Mouse (Mus musculus) CH12.LX (cell line): ENCODE results near the gene Prss2.

ENCODE experiments used
- CTCF ChIP-seq, 2 experiments: IDR thresholded peaks in 1 of 2; conservative IDR thresholded peaks in 1 of 2; 2 replicates each; pipeline ENCODE4 v1.5.1; 2011 to 2012; ENCODE audit warnings: low read depth in 2 of 2, low read length in 2 of 2, improper control_type of control experiment in 1 of 2, inconsistent platforms in 1 of 2, mild to moderate bottlenecking in 1 of 2, moderate library complexity in 1 of 2
- E2F4 ChIP-seq: IDR thresholded peaks from 2 replicates; pipeline ENCODE4 v1.6.1; 2011; ENCODE audit warnings: low read depth, low read length, improper control_type of control experiment; ENCODE audit not compliant: insufficient replicate concordance
- HCFC1 ChIP-seq: IDR thresholded peaks from 2 replicates; pipeline ENCODE4 v1.6.1; 2012; ENCODE audit warnings: low read depth, mild to moderate bottlenecking, inconsistent platforms, low read length, improper control_type of control experiment
- MAFK ChIP-seq: IDR thresholded peaks from 2 replicates; pipeline ENCODE4 v1.6.1; 2011; ENCODE audit warnings: low read length, improper control_type of control experiment; ENCODE audit not compliant: insufficient replicate concordance
- MAX ChIP-seq: IDR thresholded peaks from 2 replicates; pipeline ENCODE4 v1.6.1; 2011; ENCODE audit warnings: low read length, improper control_type of control experiment
- MXI1 ChIP-seq: IDR thresholded peaks from 2 replicates; pipeline ENCODE4 v1.6.1; 2011; ENCODE audit warnings: mild to moderate bottlenecking, low read depth, low read length, improper control_type of control experiment
- PAX5 ChIP-seq: IDR thresholded peaks from 2 replicates; pipeline ENCODE4 v1.6.1; 2012; ENCODE audit warnings: low read length, inconsistent platforms, mixed read lengths
- POLR2A ChIP-seq: IDR thresholded peaks from 2 replicates; pipeline ENCODE4 v1.6.1; 2011; ENCODE audit warnings: low read depth, mild to moderate bottlenecking, improper control_type of control experiment, low read length
- RAD21 ChIP-seq: IDR thresholded peaks from 2 replicates; pipeline ENCODE4 v1.6.1; 2011; ENCODE audit warnings: low read depth, mild to moderate bottlenecking, low read length, improper control_type of control experiment, moderate library complexity
- USF1 ChIP-seq: IDR thresholded peaks from 2 replicates; pipeline ENCODE4 v1.6.1; 2014; ENCODE audit warnings: low read depth, mild to moderate bottlenecking, inconsistent platforms, low read length, improper control_type of control experiment
- ZC3H11A ChIP-seq: IDR thresholded peaks from 2 replicates; pipeline ENCODE4 v1.6.1; 2012; ENCODE audit warnings: low read depth, mild to moderate bottlenecking, inconsistent platforms, low read length, improper control_type of control experiment
- ZKSCAN1 ChIP-seq: IDR thresholded peaks from 2 replicates; pipeline ENCODE4 v1.6.1; 2012; ENCODE audit warnings: low read depth, inconsistent platforms, low read length, improper control_type of control experiment, borderline replicate concordance

GRCm38 (mm10) chr6:41505323-41505722 is 16.3 kb upstream of the Prss2 start:
- TF ChIP-seq USF1 (no peak), CTCF (conservative IDR thresholded peaks at IDR 0.05 in 1 of 2, IDR thresholded peaks at IDR 0.05 in 1 of 2; ENCODE audit: low read depth in 2 of 2, low read length in 2 of 2) (peak in 1 of 2 experiments; percentile 47; a peak in 2 of 4 replicates), MAFK (no peak), MXI1 (no peak), HCFC1 (no peak), ZKSCAN1 (no peak), MAX (no peak), POLR2A (no peak), E2F4 (no peak), RAD21 (peak; percentile 43), PAX5 (no peak), ZC3H11A (no peak)
